Mouse (Mus musculus) adrenal gland, adult 2 months (tissue): ENCODE data around the gene Lzts3. TPM values are rescaled to one million over a fixed set of nuclear protein-coding genes. Genes with fewer than 3 reads are reported as not detected.

Experiments
- polyA plus RNA-seq: library from polyadenylated mRNA; depleted of rRNA; stranded (reverse); fragments of >200 nt; gene quantifications from 2 replicates; pipeline ENCODE4 v1.2.3, GENCODE M21; 2012; rRNA removed
- total RNA-seq, 2 experiments: library from RNA; stranded (reverse); gene quantifications; 2 replicates each; pipeline ENCODE4 v1.2.3; 2021

Gene Lzts3
- total and polyA plus RNA-seq, 3 experiments: 14.3 to 21.4 (median 21.0) TPM

Other genes starting within 250 kb of the Lzts3 start
- gene Cpxm1, start 245.2 kb downstream of the Lzts3 start, total RNA-seq: 1 to 10 TPM; 5.0 to 7.7 TPM
- 8.8 and 10.5 TPM in 2 replicates for gene Cpxm1, start 245.2 kb downstream of the Lzts3 start, polyA plus RNA-seq
- gene Gm28372, start 237.6 kb downstream of the Lzts3 start, total RNA-seq: not detected
- gene Gm28372, start 237.6 kb downstream of the Lzts3 start, polyA plus RNA-seq: not detected in 2 replicates
- 1 to 10 TPM in 1 of 2 experiments, not detected in 1; 1.0 TPM for gene 1700020A23Rik, start 237.5 kb downstream of the Lzts3 start, total RNA-seq
- gene 1700020A23Rik, start 237.5 kb downstream of the Lzts3 start, polyA plus RNA-seq: not detected in 2 replicates
- gene Tmem239, start 236.3 kb downstream of the Lzts3 start, total RNA-seq: not detected
- 0.08 TPM in 1 of 2 replicates, not detected in the other for gene Tmem239, start 236.3 kb downstream of the Lzts3 start, polyA plus RNA-seq
- gene Vps16, start 218.5 kb downstream of the Lzts3 start, total RNA-seq: 10 to 100 TPM; 55.4 to 57.0 TPM
- gene Vps16, start 218.5 kb downstream of the Lzts3 start, polyA plus RNA-seq: 44.8 and 44.9 TPM in 2 replicates
- 10 to 100 TPM; 15.4 to 17.2 TPM for gene Pced1a, start 218.1 kb downstream of the Lzts3 start, total RNA-seq
- gene Pced1a, start 218.1 kb downstream of the Lzts3 start, polyA plus RNA-seq: 40.8 and 43.3 TPM in 2 replicates
- 100 to 1,000 TPM; 125 to 145 TPM for gene Ptpra, start 192.5 kb downstream of the Lzts3 start, total RNA-seq
- gene Ptpra, start 192.5 kb downstream of the Lzts3 start, polyA plus RNA-seq: 80.0 and 113 TPM in 2 replicates
- 10 to 100 TPM; 51.8 to 67.1 TPM for gene Mrps26, start 79.1 kb downstream of the Lzts3 start, total RNA-seq
- gene Mrps26, start 79.1 kb downstream of the Lzts3 start, polyA plus RNA-seq: 148 and 163 TPM in 2 replicates
- not detected for gene Oxt, start 66.6 kb downstream of the Lzts3 start, total RNA-seq
- gene Oxt, start 66.6 kb downstream of the Lzts3 start, polyA plus RNA-seq: not detected in 2 replicates
- not detected for gene Avp, start 60.2 kb downstream of the Lzts3 start, total RNA-seq
- not detected in 2 replicates for gene Avp, start 60.2 kb downstream of the Lzts3 start, polyA plus RNA-seq
- 10 to 100 TPM in 1 of 2 experiments, 1 to 10 TPM in 1; 10.0 to 16.1 TPM for gene Fastkd5, start 12.8 kb downstream of the Lzts3 start, total RNA-seq
- gene Fastkd5, start 12.8 kb downstream of the Lzts3 start, polyA plus RNA-seq: 0.40 and 0.52 TPM in 2 replicates
- gene Ubox5, start 12.8 kb downstream of the Lzts3 start, total RNA-seq: 1 to 10 TPM; 6.4 to 7.1 TPM
- gene Ubox5, start 12.8 kb downstream of the Lzts3 start, polyA plus RNA-seq: 5.8 and 6.3 TPM in 2 replicates
- gene Ddrgk1, start 21.9 kb upstream of the Lzts3 start, total RNA-seq: 100 to 1,000 TPM; 184 to 209 TPM
- gene Ddrgk1, start 21.9 kb upstream of the Lzts3 start, polyA plus RNA-seq: 190 and 213 TPM in 2 replicates
- 10 to 100 TPM; 19.5 to 29.6 TPM for gene Itpa, start 24.8 kb upstream of the Lzts3 start, total RNA-seq
- 28.6 and 29.3 TPM in 2 replicates for gene Itpa, start 24.8 kb upstream of the Lzts3 start, polyA plus RNA-seq
- gene Slc4a11, start 54.7 kb upstream of the Lzts3 start, total RNA-seq: 1 to 10 TPM; 3.5 to 4.1 TPM
- 4.0 and 4.8 TPM in 2 replicates for gene Slc4a11, start 54.7 kb upstream of the Lzts3 start, polyA plus RNA-seq